Mouse (Mus musculus): ENCODE data around the gene Pth2r. TPM values are rescaled to one million over a fixed set of nuclear protein-coding genes. Genes with fewer than 3 reads are reported as not detected.

The Pth2r gene
- polyA plus RNA-seq (2015; fragmentation: Nextera tagmentation; extraction: Ambion mirVana) = not detected in 2 replicates

GRCm38 (mm10) chr1:65281756-65282155 is at the start of gene Pth2r:
Pth2r (plus strand) TSS chr1:65282056.
- Histone ChIP-seq H3K9me3 (replicated peaks) (no peaks in the 10 kb centered on the region), H3K4me1 (replicated peaks) (no peaks in the 10 kb centered on the region), H3K4me3 (replicated peaks) (no peak within 1 kb of the TSS), H3K27ac (no peak within 1 kb of the TSS), H3K27me3 (no peaks in the 10 kb centered on the region), H3K4me2 (no peak within 1 kb of the TSS), H3K36me3 (no peaks in the 10 kb centered on the region), H3K9ac (no peak within 1 kb of the TSS)
- DNase-seq (no peak), ATAC-seq (ENCODE audit: low read depth) (no peak)
- 75% methylated on average over 6 of the region's 6 CpGs for WGBS (ENCODE audit: insufficient replicate concordance)

GRCm38 (mm10) chr1:65237712-65238111 is 44.1 kb upstream of the Pth2r start:
- Histone ChIP-seq H3K9ac (no peak overlapping the region), H3K36me3 (peaks cover 30% of the 10 kb centered on the region), H3K4me3 (replicated peaks) (no peak overlapping the region), H3K27me3 (no peaks in the 10 kb centered on the region), H3K27ac (no peak overlapping the region), H3K4me1 (replicated peaks) (no peaks in the 10 kb centered on the region), H3K4me2 (no peak overlapping the region), H3K9me3 (replicated peaks) (no peaks in the 10 kb centered on the region)
- ATAC-seq (ENCODE audit: low read depth) (no peak), DNase-seq (no peak)
- 52% methylated on average over 3 of the region's 3 CpGs for WGBS (ENCODE audit: insufficient replicate concordance)

GRCm38 (mm10) chr1:65245637-65246036 is 36.2 kb upstream of the Pth2r start:
- no peak overlapping the region for H3K4me3 ChIP-seq (replicated peaks)
- no peak overlapping the region for H3K4me2 ChIP-seq
- no peaks in the 10 kb centered on the region for H3K9me3 ChIP-seq (replicated peaks)
- DNase-seq (no peak), ATAC-seq (ENCODE audit: low read depth) (no peak)
- H3K9ac ChIP-seq = no peak overlapping the region
- H3K27me3 ChIP-seq = no peaks in the 10 kb centered on the region
- no peaks in the 10 kb centered on the region for H3K4me1 ChIP-seq (replicated peaks)
- H3K27ac ChIP-seq = no peak overlapping the region
- WGBS (ENCODE audit: insufficient replicate concordance) = 67% methylated on average over 1 of the region's 1 CpGs
- peaks cover 20% of the 10 kb centered on the region for H3K36me3 ChIP-seq

- H3K36me3 ChIP-seq = no peaks in the 10 kb centered on the region
- no peak overlapping the region for H3K4me2 ChIP-seq
- ATAC-seq (ENCODE audit: low read depth) = no peak
- no peak overlapping the region for H3K27ac ChIP-seq
- no peaks in the 10 kb centered on the region for H3K9me3 ChIP-seq (replicated peaks)
- no peaks in the 10 kb centered on the region for H3K27me3 ChIP-seq
- no peak overlapping the region for H3K9ac ChIP-seq
- no peak overlapping the region for H3K4me3 ChIP-seq (replicated peaks)
- H3K4me1 ChIP-seq (replicated peaks) = no peaks in the 10 kb centered on the region
- WGBS (ENCODE audit: insufficient replicate concordance) = 80% methylated on average over 3 of the region's 3 CpGs
- no peak for DNase-seq
These were observed 1.4 kb upstream of the Pth2r start for GRCm38 (mm10) chr1:65280461-65280860.

GRCm38 (mm10) chr1:65282766-65283165 is 910 bp downstream of the Pth2r start:
- H3K4me2 ChIP-seq = no peak overlapping the region
- H3K9me3 ChIP-seq (replicated peaks) = no peaks in the 10 kb centered on the region
- no peaks in the 10 kb centered on the region for H3K36me3 ChIP-seq
- H3K27ac ChIP-seq = no peak overlapping the region
- no peak overlapping the region for H3K4me3 ChIP-seq (replicated peaks)
- no peaks in the 10 kb centered on the region for H3K27me3 ChIP-seq
- WGBS (ENCODE audit: insufficient replicate concordance) = 12% methylated on average over 6 of the region's 6 CpGs
- H3K4me1 ChIP-seq (replicated peaks) = no peaks in the 10 kb centered on the region
- DNase-seq = peak; percentile 12
- ATAC-seq (ENCODE audit: low read depth) = no peak
- H3K9ac ChIP-seq = no peak overlapping the region

GRCm38 (mm10) chr1:65308476-65308875 is 26.6 kb downstream of the Pth2r start:
- Histone ChIP-seq H3K9ac (no peak overlapping the region), H3K4me1 (replicated peaks) (no peaks in the 10 kb centered on the region; the same call in 1 of the 2 replicates), H3K27ac (no peak overlapping the region), H3K4me2 (no peak overlapping the region), H3K27me3 (peaks cover 16% of the 10 kb centered on the region), H3K9me3 (replicated peaks) (no peaks in the 10 kb centered on the region), H3K36me3 (no peaks in the 10 kb centered on the region), H3K4me3 (replicated peaks) (no peak overlapping the region)
- no peak for ATAC-seq (ENCODE audit: low read depth)
- DNase-seq = no peak
- WGBS (ENCODE audit: insufficient replicate concordance) = 57% methylated on average over 3 of the region's 3 CpGs

- Histone ChIP-seq H3K4me2 (peak overlapping the region; percentile 39), H3K9ac (no peak overlapping the region), H3K4me3 (replicated peaks) (0 out of 2 replicates have a peak overlapping the region, but pooled peaks have one; percentile 7), H3K4me1 (replicated peaks) (no peaks in the 10 kb centered on the region; the same call in 1 of the 2 replicates), H3K27me3 (peaks cover 16% of the 10 kb centered on the region), H3K27ac (no peak overlapping the region), H3K9me3 (replicated peaks) (no peaks in the 10 kb centered on the region), H3K36me3 (no peaks in the 10 kb centered on the region)
- ATAC-seq (ENCODE audit: low read depth) = no peak
- DNase-seq = no peak
- WGBS (ENCODE audit: insufficient replicate concordance) = 3% methylated on average over 29 of the region's 29 CpGs
These were observed 29.5 kb downstream of the Pth2r start for GRCm38 (mm10) chr1:65311214-65311933.

- H3K9me3 ChIP-seq (replicated peaks) = no peaks in the 10 kb centered on the region
- WGBS (ENCODE audit: insufficient replicate concordance) = 12% methylated on average over 7 of the region's 7 CpGs
- H3K27me3 ChIP-seq = peaks cover 16% of the 10 kb centered on the region
- no peak overlapping the region for H3K27ac ChIP-seq
- DNase-seq = no peak
- H3K4me2 ChIP-seq = no peak overlapping the region
- no peak overlapping the region for H3K4me3 ChIP-seq (replicated peaks)
- no peaks in the 10 kb centered on the region; the same call in 1 of the 2 replicates for H3K4me1 ChIP-seq (replicated peaks)
- no peak overlapping the region for H3K9ac ChIP-seq
- H3K36me3 ChIP-seq = no peaks in the 10 kb centered on the region
- ATAC-seq (ENCODE audit: low read depth) = no peak
These were observed 30.3 kb downstream of the Pth2r start for GRCm38 (mm10) chr1:65312118-65312517.

GRCm38 (mm10) chr1:65312896-65313295 is 31.0 kb downstream of the Pth2r start:
- H3K4me2 ChIP-seq = no peak overlapping the region
- H3K9me3 ChIP-seq (replicated peaks) = no peaks in the 10 kb centered on the region
- H3K9ac ChIP-seq = no peak overlapping the region
- no peak overlapping the region for H3K27ac ChIP-seq
- no peaks in the 10 kb centered on the region for H3K36me3 ChIP-seq
- H3K4me1 ChIP-seq (replicated peaks) = no peaks in the 10 kb centered on the region; the same call in 1 of the 2 replicates
- ATAC-seq (ENCODE audit: low read depth) (no peak), DNase-seq (no peak)
- H3K4me3 ChIP-seq (replicated peaks) = no peak overlapping the region
- WGBS (ENCODE audit: insufficient replicate concordance) = 41% methylated on average over 2 of the region's 2 CpGs
- peaks cover 16% of the 10 kb centered on the region for H3K27me3 ChIP-seq

- H3K4me3 ChIP-seq (replicated peaks) = no peak overlapping the region
- DNase-seq (no peak), ATAC-seq (ENCODE audit: low read depth) (no peak)
- no peak overlapping the region for H3K4me2 ChIP-seq
- H3K9ac ChIP-seq = no peak overlapping the region
- H3K9me3 ChIP-seq (replicated peaks) = no peaks in the 10 kb centered on the region
- H3K27ac ChIP-seq = no peak overlapping the region
- peaks cover 16% of the 10 kb centered on the region for H3K27me3 ChIP-seq
- no peaks in the 10 kb centered on the region; the same call in 1 of the 2 replicates for H3K4me1 ChIP-seq (replicated peaks)
- no peaks in the 10 kb centered on the region for H3K36me3 ChIP-seq
- 45% methylated on average over 13 of the region's 13 CpGs for WGBS (ENCODE audit: insufficient replicate concordance)
These were observed 32.5 kb downstream of the Pth2r start for GRCm38 (mm10) chr1:65314054-65315021.

GRCm38 (mm10) chr1:65315022-65315407 is 33.2 kb downstream of the Pth2r start:
- Histone ChIP-seq H3K27ac (no peak overlapping the region), H3K36me3 (no peaks in the 10 kb centered on the region), H3K27me3 (peaks cover 16% of the 10 kb centered on the region), H3K4me3 (replicated peaks) (no peak overlapping the region), H3K9ac (no peak overlapping the region), H3K4me1 (replicated peaks) (no peaks in the 10 kb centered on the region; the same call in 1 of the 2 replicates), H3K4me2 (no peak overlapping the region), H3K9me3 (replicated peaks) (no peaks in the 10 kb centered on the region)
- 68% methylated on average over 8 of the region's 8 CpGs for WGBS (ENCODE audit: insufficient replicate concordance)
- DNase-seq = no peak
- no peak for ATAC-seq (ENCODE audit: low read depth)

Data from liver, embryonic 13.5 days (tissue).